Mouse (Mus musculus): ENCODE measurements around the gene Arhgap28.

Arhgap28 gene
- long read RNA-seq, experiment 1, full-length matches to known transcripts = 5 of 19 reads
- long read RNA-seq, experiment 1, partial matches to known transcripts = 10 of 19 reads
- long read RNA-seq, experiment 1, other reads (novel, unspliced or antisense) = 4 of 19 reads
- long read RNA-seq, experiment 2, full-length matches to known transcripts = 1 of 20 reads
- long read RNA-seq, experiment 2, partial matches to known transcripts = 11 of 20 reads
- long read RNA-seq, experiment 2, other reads (novel, unspliced or antisense) = 8 of 20 reads

GRCm38 (mm10) chr17:68003741-68004560 lies at the start of gene Arhgap28:
Arhgap28 (minus strand) TSS chr17:68004120.
- intact Hi-C loops (cut with DNase I) = loop anchor here (10.0 kb wide), 2 partner anchors 89 to 161 kb away; no protein-coding TSS in a partner anchor

GRCm38 (mm10) chr17:68046341-68046675 lies 42.4 kb upstream of the Arhgap28 start:
- intact Hi-C loops (cut with DNase I) = no loop called here

GRCm38 (mm10) chr17:68045655-68046340 lies 41.9 kb upstream of the Arhgap28 start:
- intact Hi-C loops (cut with DNase I) = no loop called here

- intact Hi-C loops (cut with DNase I) = no loop called here
Observed at GRCm38 (mm10) chr17:68042377-68042776, 38.5 kb upstream of the Arhgap28 start.

GRCm38 (mm10) chr17:68037011-68037410 lies 33.1 kb upstream of the Arhgap28 start:
- intact Hi-C loops (cut with DNase I) = no loop called here

- intact Hi-C loops (cut with DNase I) = no loop called here
Observed at GRCm38 (mm10) chr17:68029495-68029894, 25.6 kb upstream of the Arhgap28 start.

- intact Hi-C loops (cut with DNase I) = no loop called here
Observed at GRCm38 (mm10) chr17:68028519-68028918, 24.6 kb upstream of the Arhgap28 start.

- intact Hi-C loops (cut with DNase I) = no loop called here
Observed at GRCm38 (mm10) chr17:68024327-68024726, 20.4 kb upstream of the Arhgap28 start.

GRCm38 (mm10) chr17:68019466-68020065 lies 15.6 kb upstream of the Arhgap28 start:
- intact Hi-C loops (cut with DNase I) = no loop called here

GRCm38 (mm10) chr17:68017095-68017494 lies 13.2 kb upstream of the Arhgap28 start:
- intact Hi-C loops (cut with DNase I) = no loop called here

GRCm38 (mm10) chr17:68011606-68012005 lies 7.7 kb upstream of the Arhgap28 start:
- intact Hi-C loops (cut with DNase I) = no loop called here

- intact Hi-C loops (cut with DNase I) = no loop called here
Observed at GRCm38 (mm10) chr17:68010041-68010440, 6.1 kb upstream of the Arhgap28 start.

GRCm38 (mm10) chr17:68004581-68005330 lies 836 bp upstream of the Arhgap28 start:
- intact Hi-C loops (cut with DNase I) = loop anchor here (10.0 kb wide), 2 partner anchors 90 to 160 kb away; no protein-coding TSS in a partner anchor

- intact Hi-C loops (cut with DNase I) = loop anchor here (10.0 kb wide), 2 partner anchors 88 to 162 kb away; no protein-coding TSS in a partner anchor
Observed at GRCm38 (mm10) chr17:68002608-68003595, 1.0 kb downstream of the Arhgap28 start.

- intact Hi-C loops (cut with DNase I) = loop anchor here (10.0 kb wide), 2 partner anchors 85 to 165 kb away; no protein-coding TSS in a partner anchor
Observed at GRCm38 (mm10) chr17:67999801-68000200, 4.1 kb downstream of the Arhgap28 start.

- intact Hi-C loops (cut with DNase I) = no loop called here
Observed at GRCm38 (mm10) chr17:67996769-67997155, 7.2 kb downstream of the Arhgap28 start.

GRCm38 (mm10) chr17:67996097-67996768 lies 7.7 kb downstream of the Arhgap28 start:
- intact Hi-C loops (cut with DNase I) = no loop called here

GRCm38 (mm10) chr17:67995277-67995819 lies 8.6 kb downstream of the Arhgap28 start:
- intact Hi-C loops (cut with DNase I) = no loop called here

- intact Hi-C loops (cut with DNase I) = no loop called here
Observed at GRCm38 (mm10) chr17:67994861-67995260, 9.1 kb downstream of the Arhgap28 start.
